Mouse (Mus musculus): ENCODE measurements at regions not wholly inside any gene's neighbourhood (a gene's known extent, or its start where the extent isn't known, plus 50 kb on each side); places are given as distances from the start of the nearest gene placed in this dataset.

- no peak for DNase-seq
These were observed 199.7 kb upstream of the Eef2kmt start for GRCm38 (mm10) chr16:5455352-5455965.

- DNase-seq: no peak
These were observed 198.5 kb upstream of the Eef2kmt start for GRCm38 (mm10) chr16:5454243-5454642.

DNA sequence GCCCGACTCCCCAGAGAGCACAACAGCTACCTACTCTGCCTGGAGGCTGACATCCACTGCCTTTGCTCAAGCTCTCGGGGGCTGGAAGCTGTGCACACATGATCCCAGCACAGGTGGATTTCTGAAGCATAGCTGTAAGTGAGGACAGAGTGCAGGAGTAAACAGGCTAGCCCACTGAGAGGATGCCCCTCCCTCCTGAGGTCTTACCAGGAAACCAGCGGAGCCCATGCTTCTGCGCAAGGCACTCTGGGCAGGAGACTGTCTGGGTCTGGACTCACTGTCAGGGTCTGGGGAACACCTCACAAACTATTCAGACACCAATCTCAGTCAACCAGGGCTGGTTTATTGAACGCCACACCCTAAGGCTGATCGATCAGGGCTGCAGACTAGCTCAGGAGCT lies 197.2 kb upstream of the Eef2kmt start:
- DNase-seq: no peak

GRCm38 (mm10) chr16:5445776-5446175 lies 190.0 kb upstream of the Eef2kmt start:
- DNase-seq: no peak

DNA sequence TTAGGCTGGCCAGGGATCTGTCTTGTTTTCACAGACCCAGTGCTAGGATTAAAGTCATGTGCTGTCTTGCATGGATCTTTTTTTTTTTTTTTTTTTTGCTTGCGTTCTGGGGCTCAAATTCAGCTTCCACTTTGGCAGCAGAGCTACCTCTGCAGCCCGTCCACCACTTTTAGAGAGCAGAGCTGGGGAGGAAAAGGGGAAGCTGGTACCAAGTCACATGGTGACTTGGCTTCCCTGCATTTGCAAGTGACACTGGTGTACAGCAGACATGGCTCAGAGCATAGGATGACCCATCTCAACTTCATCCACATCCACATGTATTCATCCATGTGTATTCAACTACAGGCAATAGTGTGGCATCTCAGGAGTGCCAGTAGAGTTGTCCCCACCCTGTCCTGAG lies 189.0 kb upstream of the Eef2kmt start:
- no peak for DNase-seq

GRCm38 (mm10) chr16:5439717-5440116 lies 183.9 kb upstream of the Eef2kmt start:
- DNase-seq: peak; percentile 93

DNA sequence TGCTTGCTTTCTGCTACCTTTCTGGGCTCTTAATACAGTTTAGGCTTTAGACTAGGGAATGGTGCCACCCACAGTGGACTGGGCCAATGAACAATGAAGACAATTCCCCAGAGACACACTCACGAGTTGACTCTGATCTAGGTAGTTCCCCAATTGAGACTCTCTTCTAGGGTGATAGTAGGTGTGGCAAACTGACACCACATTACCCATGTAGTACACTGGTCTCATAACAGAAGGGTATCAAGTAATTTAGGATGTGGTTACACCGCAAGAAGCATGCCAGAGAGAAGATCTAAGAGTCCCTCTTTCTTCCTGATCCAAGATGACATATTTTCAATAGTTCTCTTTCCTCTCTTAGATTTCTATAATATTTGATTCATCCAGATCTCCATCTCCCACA lies 182.6 kb upstream of the Eef2kmt start:
- no peak for DNase-seq

- no peak for DNase-seq
These were observed 175.9 kb upstream of the Eef2kmt start for GRCm38 (mm10) chr16:5431689-5432088.

- peak; percentile 97 for DNase-seq
These were observed 175.3 kb upstream of the Eef2kmt start for GRCm38 (mm10) chr16:5431111-5431510.

DNA sequence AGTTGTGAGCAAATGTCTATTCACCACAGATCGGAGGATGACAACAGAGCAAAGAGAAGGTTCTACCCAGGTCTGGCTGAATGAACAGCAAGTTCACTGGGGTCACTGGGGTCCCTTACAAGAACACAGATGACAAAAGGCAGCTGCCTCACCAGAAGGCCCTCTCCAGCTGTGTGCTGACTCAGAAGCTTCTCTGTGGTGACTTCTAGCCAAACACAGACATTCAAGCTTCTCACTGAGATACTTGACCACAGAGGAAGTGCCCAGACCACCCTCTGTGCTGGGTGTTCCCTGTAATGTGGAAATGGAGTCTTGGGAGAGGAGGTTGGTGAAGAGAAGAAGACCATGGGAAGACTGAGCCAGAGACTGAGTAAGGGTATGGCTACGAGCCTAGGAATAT lies 173.7 kb upstream of the Eef2kmt start:
- DNase-seq: peak; percentile 92

DNA sequence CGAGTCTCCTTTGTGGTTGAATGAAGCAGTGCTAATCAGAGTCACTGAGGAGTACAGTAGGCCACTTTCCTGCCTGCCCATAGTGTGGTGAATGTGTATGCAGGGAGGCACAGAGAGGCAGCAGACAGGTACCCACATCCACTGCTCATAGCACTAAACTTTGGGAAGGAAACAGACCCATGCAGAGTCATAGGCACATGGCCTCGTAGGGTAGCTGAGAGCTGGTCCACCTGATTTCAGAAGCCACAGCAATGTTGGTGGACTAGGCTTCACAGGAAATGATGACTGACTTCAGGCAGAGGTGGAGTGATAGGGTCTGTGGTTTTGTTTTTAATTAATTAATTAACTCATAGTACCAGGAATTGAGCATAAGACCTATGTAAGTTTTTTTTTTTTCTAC lies 170.1 kb upstream of the Eef2kmt start:
- no peak for DNase-seq

DNA sequence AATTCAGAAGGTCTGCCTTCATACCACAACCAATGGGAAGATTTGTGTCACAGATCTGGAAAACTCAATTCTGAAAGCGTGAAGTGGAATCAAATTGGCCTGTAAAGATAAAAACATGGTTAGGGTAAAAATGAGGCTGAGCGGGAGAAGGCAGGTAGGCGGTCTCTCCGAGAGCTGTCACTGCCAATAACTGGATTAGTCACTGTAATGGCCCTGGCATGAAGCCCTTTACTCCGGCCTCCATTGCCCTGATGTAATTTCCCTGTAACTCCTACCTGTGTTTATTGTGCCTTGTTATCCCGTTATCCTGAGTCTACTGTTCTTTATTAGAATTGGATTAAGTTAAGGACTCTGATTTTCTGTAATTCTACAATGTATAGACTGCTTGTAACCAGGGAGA lies 166.3 kb upstream of the Eef2kmt start:
- no peak for DNase-seq

GRCm38 (mm10) chr16:5421591-5421990 lies 165.8 kb upstream of the Eef2kmt start:
- no peak for DNase-seq

DNA sequence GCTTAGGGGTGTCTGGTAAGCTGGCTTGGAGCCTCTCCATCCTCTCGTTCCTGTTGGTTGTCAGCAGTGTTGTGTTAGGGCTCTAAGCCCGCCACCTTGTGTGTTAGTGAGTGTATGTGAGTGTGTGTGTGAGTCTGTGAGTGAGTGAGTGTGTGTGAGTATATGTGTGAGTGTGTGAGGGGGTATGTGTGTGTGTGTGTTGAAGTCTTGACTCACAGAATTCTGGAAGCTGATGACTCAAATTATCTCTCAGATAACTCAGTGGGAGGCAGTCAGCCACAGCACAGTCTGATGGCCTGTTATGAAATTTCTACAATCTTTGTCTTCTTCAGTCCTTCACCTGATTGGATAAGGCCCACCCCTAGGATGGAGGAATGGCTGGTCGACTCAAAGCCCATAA lies 163.7 kb upstream of the Eef2kmt start:
- no peak for DNase-seq

DNA sequence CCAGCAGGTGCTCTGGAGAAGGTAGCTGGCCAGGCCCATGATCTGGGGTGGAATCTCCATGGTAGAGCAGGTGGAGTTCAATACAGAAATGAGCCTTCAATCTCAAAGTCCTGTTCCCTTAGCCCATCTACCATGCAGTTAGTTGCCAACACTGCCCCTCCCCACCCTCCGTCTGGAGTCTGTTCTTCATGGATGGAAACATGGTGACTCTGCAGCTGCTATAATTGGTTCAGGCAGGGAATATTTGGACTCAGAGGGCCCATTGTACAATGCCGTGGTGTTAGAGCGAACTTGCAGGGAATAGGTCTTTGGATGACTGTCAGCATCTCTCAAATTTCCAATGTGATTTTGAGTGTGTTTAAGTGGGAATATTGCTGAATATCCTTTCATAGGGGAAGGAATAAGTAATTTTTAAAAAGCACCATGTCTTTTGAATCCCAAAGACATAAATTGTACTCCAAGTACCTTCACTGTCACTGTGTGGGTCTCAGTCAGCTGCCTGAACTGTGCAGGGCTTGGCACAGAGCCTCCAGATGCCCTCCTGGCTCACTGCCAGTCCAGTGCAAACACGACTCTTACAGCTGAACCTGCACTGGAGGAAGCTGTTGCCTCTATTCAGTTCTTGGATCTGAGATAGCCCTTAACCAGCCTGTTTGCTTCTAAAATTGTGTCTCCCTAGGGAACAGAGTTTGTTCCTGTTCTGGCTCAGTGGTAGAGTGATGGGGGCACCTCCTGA lies 162.8 kb upstream of the Eef2kmt start:
- DNase-seq: no peak

- no peak for DNase-seq
These were observed 159.5 kb upstream of the Eef2kmt start for GRCm38 (mm10) chr16:5415310-5415709.

- DNase-seq: peak; percentile 29
These were observed 156.1 kb upstream of the Eef2kmt start for GRCm38 (mm10) chr16:5411819-5412385.

- DNase-seq: peak; percentile 88
These were observed 150.9 kb upstream of the Eef2kmt start for GRCm38 (mm10) chr16:5406711-5407110.

GRCm38 (mm10) chr16:5393336-5393735 lies 137.6 kb upstream of the Eef2kmt start:
- DNase-seq: peak; percentile 24

- DNase-seq: no peak
These were observed 127.1 kb upstream of the Eef2kmt start for GRCm38 (mm10) chr16:5382930-5383329.

- peak; percentile 84 for DNase-seq
These were observed 126.6 kb upstream of the Eef2kmt start for GRCm38 (mm10) chr16:5382228-5382884.

DNA sequence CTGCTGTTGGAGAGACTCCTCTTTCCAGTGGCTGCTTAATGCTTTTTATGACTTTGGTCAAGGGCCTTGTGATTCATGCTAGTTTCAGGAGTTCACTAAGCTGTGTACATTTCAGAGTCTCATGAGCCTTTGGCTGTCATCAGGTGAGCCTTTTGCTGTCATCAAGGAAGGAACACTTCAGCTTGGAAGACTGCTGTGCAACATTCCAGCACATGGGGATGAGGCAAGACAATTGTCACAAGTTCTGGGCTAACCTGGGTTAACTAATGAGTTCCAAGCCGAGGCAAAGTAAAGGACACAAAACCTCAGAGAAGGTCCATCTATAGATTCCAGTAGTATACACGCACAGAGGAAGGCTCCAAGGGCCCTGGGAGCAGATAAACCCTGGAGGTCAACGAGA lies 124.8 kb upstream of the Eef2kmt start:
- DNase-seq: peak; percentile 55

DNA sequence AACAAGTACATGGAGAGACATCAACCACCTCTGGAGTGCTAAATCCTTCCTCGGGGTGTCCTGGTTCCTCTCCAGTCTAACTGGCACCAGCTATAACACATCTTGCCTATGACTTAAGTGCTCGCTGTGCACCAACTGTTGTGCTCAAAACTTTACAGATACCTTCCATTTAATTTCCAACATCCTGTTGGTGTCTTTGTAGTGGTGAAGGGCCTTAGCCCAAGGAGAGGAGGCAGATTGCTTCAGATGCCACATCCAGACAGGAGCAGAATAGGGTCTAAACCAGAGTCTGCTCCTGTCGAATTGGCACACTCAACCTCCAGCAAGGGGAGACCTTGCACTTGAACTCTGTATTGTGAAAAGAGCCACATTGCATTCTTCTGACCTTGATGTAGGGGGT lies 121.2 kb upstream of the Eef2kmt start:
- peak; percentile 80 for DNase-seq
